Mouse (Mus musculus) kidney, adult 9 months (tissue): ENCODE data around the gene Plekha6.
A peak's percentile ranks its signal among the peaks of the same experiment; 100 is the strongest.

ENCODE experiments used
- DNase-seq: peaks from one replicate; pipeline ENCODE4 v3.0.0; 2022

Gene Plekha6

GRCm38 (mm10) chr1:133163820-133164431, at the start of gene Plekha6:
Gene Plekha6 (plus strand): TSS chr1:133164210.
- peak; percentile 45 for DNase-seq

- DNase-seq: no peak
These were observed 47.9 kb upstream of the Plekha6 start for GRCm38 (mm10) chr1:133116108-133116507.

DNA sequence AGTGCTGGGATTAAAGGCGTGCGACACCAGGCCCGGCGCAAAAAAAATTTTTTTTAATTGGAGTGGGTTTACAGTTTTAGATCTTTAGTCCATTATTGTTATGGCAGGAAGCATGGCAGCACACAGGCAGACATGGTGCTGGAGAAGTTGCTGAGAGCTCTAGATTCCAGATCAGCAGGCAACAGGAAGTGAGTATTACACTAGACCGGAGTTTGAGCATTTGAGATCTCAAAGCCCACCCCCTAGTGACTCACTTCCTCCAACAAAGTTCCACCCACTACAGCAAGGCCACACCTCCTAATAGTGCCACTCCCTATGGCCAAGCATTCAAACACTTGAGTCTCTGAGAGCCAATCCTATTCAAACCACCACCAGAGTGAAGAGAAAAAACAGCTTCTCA, 45.9 kb upstream of the Plekha6 start:
- DNase-seq: no peak

- DNase-seq: no peak
These were observed 45.2 kb upstream of the Plekha6 start for GRCm38 (mm10) chr1:133118844-133119243.

DNA sequence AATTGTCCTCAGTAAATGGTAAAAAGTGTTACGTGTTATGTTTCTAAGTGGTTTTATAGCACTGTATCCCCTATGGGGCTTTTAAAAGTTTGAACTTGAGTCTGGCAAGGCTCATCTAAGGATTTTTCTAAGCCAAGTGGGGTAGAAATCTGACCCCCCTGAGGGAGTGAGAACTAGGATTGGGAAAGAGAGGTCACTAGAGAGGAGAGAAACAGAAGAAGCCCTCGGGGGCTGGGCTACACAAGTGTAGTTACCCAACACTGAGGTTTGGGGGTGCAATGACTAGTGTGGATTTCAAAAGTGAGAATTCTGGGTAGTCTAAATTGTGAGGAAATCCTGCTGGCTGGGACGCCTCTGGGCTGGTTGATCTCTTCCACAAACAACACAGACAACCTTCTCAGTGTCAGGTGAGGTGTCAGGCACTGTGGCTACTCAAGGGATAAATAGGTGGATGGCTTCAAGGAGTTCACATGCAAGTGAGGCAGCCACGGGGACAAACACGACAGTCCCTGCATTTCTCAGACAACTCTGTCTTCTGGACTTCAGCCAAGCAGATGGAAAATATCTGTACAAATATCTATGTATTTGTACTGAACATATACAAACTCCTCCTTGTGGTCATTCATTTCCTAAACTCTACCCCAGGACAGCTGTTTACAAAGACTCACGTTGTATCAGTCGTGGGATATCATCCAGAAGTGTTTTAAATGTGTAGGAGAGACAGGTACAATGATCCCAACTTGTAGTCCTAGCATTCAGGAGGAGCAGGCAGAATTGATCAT, 43.9 kb upstream of the Plekha6 start:
- no peak for DNase-seq

GRCm38 (mm10) chr1:133121246-133121645, 42.8 kb upstream of the Plekha6 start:
- DNase-seq: no peak

DNA sequence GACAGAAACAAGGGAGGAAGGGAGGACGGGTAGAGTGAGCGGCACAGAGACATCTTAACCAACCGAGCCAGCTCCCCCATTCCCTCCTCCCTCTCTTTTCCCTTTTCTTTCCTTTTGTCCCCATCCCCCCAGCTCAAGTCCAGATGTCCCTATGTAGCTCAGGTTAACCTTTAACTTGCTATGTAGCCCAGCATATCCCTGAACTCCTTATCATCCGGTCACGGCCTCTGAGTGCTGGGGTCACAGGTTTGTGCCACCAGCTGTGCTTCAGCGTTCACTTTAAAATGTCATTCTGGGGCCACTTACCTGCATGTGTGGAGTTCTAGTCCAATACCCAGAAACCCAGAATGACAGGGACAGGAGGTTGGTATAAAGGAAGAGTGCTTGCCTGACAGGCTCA, 39.9 kb upstream of the Plekha6 start:
- DNase-seq: peak; percentile 43

DNA sequence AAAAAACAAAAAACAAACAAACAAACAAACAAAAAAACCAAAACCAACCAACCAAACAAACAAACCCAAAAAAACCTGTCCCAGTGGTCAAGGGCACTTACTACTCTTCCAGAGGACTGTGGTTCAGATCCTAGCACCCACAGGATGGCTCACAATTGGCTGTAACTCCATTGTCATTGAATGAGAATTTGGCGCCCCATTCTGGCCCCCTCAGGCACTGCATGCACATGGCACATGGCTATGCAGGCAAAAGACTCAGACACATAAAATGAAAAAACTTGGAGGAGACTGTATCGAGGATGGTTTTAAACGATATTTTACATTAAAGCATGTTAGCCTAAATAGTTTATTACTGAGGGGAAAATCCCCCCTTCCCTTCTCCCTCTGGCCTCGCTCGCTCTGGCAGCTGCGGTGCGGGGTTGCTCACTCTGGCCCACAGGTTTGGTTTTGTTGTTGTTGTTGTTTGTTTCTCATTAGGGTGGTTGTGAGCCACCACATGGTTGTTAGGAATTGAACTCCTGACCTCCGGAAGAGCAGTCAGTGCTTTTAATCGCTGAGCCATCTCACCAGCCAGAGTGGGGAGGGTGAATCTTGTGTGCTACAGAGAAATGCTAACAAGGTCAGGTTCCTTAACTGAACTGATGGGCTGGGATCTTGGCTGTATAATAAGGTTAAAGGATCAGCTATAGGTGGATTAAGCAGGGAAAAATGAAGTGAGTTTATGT, 38.2 kb upstream of the Plekha6 start:
- DNase-seq: no peak

- no peak for DNase-seq
These were observed 37.7 kb upstream of the Plekha6 start for GRCm38 (mm10) chr1:133126365-133126740.

DNA sequence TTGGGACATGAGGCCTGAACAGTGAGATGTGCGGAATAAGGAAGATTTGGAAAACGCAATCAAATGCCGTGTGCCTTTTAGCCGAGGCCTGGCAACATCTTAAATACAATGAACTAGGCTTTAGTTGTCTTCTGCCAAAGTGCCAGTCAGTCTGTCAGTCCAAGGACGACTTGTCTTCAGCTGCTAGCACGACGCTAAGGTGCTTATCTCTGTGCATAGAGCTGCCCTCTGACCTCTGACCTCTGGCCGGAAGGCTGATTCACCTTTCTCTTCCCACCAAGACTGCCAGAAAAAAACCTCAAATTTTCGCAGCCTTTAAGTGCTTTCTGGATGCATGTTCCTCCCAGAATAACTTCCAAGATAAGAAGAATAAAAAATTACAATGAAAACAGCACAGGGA, 36.7 kb upstream of the Plekha6 start:
- no peak for DNase-seq

GRCm38 (mm10) chr1:133129471-133130221, 34.4 kb upstream of the Plekha6 start:
- peak; percentile 26 for DNase-seq

DNA sequence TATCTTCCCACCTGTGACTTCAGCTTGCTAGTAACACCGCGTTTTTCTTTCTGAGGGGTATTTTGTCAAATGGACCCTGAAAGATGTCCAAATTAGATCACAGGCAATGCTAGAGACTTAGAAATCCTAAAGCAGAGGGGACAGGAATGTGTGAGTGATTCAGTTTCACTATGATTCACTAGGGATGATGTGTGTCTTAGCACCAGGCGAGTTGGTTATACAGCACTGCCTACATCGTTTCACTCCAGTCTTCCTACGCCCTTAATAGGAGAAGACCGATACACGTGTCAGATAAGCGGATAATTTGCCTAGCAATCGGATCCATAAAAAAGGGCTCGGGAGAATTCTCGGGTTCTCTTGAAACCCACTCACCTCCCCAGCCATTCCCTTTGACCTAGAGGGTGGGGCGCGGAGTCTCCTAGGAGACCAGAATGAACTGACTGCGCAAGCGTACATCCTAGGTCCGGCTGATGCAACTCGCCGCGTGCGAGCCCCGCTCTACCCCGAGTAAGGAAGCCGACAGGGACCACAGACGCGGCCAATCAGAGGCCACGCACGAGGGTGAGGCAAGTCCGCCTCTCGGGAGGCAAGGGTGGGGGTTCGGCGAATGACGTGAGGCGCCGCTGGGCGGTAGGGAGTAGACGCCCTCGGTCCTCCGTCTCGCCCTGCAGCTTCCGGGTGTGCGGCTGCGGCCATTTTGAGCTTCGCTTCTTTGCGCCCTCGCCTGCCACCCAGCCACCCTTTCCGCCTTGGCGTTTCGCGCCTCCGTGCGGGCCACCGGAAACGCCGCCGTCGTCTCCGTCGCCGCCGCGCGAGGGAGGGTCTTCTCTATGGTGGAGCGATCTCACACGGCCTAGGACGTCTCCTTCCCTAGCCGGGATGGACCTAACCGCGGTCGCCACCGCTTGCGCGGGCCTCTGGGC, 33.1 kb upstream of the Plekha6 start, which contains the start of gene Ppp1r15b:
Gene Ppp1r15b, plus strand, starts transcription at position 506 of the 923 bp plus-strand sequence.
- DNase-seq: peak; percentile 100

DNA sequence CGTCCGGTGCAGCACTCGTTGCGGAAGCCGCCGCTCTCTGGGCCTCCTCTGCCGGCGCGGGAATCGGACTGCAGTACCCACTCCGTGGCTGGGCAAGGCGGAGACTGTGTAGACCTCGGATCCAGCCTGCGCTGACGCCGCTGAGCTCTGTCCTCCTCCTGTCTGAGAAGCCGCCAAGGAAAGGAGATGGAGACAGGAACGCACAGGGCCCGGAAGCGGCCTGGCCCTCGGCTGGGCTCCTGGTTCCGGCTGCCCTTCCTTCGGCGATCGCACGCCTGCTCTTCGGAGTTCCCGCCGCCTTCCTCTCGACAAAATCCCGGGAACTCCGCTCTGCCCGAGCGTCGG, 32.5 kb upstream of the Plekha6 start:
- no peak for DNase-seq

DNA sequence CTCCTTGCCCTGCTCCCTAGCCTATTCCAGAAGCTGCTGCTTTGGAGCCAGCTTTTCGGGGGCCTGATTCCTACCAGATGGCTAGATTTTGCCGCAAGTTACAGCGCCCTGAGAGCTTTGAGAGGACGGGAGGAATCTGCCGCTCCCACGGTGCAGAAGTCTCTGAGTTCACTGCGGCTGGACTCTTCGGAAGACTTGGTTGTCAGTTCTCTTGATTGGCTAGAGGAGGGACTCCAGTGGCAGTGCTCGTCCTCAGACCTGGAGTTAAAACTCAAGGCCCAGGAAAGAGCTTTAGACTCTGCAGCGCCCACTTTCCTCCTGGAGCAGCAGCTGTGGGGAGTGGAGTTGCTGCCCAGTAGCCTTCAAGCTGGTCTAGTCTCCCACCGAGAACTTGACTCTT, 32.1 kb upstream of the Plekha6 start:
- DNase-seq: peak; percentile 54

DNA sequence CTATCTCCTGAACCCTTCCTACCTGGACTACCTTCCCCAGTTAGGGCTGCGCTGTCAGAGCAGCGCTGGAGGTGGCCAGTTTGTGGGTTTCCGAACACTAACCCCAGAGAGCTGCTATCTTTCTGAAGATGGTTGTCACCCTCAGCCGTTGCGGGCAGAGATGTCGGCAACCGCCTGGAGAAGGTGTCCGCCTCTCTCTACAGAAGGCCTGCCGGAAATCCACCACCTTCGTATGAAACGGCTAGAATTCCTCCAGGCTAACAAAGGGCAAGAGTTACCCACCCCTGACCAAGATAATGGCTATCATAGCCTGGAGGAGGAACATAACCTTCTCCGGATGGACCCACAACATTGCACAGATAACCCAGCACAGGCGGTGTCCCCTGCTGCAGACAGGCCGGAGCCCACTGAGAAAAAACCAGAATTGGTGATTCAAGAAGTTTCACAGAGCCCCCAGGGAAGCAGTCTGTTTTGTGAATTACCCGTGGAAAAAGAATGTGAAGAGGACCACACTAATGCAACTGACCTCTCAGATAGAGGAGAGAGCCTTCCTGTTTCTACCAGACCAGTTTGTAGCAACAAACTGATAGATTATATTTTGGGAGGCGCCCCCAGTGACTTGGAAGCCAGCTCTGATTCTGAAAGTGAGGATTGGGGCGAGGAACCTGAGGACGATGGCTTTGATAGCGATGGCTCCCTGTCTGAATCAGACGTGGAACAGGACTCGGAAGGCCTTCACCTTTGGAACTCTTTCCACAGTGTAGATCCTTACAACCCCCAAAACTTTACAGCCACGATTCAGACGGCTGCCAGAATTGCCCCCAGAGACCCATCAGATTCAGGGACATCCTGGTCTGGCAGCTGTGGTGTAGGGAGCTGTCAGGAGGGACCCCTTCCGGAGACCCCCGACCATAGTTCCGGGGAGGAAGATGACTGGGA, 31.4 kb upstream of the Plekha6 start:
- DNase-seq: peak; percentile 27

- peak; percentile 30 for DNase-seq
These were observed 30.6 kb upstream of the Plekha6 start for GRCm38 (mm10) chr1:133133425-133133824.

- peak; percentile 92 for DNase-seq
These were observed 29.9 kb upstream of the Plekha6 start for GRCm38 (mm10) chr1:133134071-133134470.

DNA sequence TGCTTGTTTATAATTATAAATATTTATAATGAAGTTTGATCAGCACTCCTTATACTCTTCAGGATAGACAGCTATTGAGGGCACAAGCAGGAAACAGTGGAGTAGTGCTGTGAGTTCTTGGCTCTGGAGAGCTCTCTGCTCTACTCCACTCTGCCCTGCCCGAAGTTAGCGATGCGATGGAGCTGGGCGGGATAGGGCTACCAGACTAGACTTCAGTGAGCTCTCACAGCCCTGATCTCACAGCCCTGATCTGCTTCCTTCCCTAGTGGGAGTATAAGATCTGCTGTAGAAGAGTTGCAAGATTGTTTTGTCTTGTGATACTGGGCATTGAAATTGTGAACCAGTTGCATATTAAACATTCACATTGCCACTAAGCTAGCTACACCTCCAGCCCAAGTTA, 29.1 kb upstream of the Plekha6 start:
- peak; percentile 43 for DNase-seq

- DNase-seq: peak; percentile 24
These were observed 28.2 kb upstream of the Plekha6 start for GRCm38 (mm10) chr1:133135808-133136207.

GRCm38 (mm10) chr1:133138401-133138800, 25.6 kb upstream of the Plekha6 start:
- DNase-seq: no peak
